Mouse (Mus musculus) skeletal muscle tissue, adult 2 months (tissue): ENCODE measurements around the gene Igfbp3.

Source experiments
- DNase-seq: peaks from one replicate; pipeline ENCODE4 v3.0.0-alpha.2; 2012; ENCODE audit warnings: low read depth, low spot score

Igfbp3 gene

GRCm38 (mm10) chr11:7211211-7211610 is 2.5 kb downstream of the Igfbp3 start:
- no peak for DNase-seq

GRCm38 (mm10) chr11:7210343-7210742 is 3.4 kb downstream of the Igfbp3 start:
- DNase-seq = peak; percentile 61

- no peak for DNase-seq
Observed at GRCm38 (mm10) chr11:7203846-7204245, 9.9 kb downstream of the Igfbp3 start.

- no peak for DNase-seq
Observed at GRCm38 (mm10) chr11:7202206-7202605, 11.5 kb downstream of the Igfbp3 start.

GRCm38 (mm10) chr11:7200393-7200783 is 13.3 kb downstream of the Igfbp3 start:
- no peak for DNase-seq

- peak; percentile 35 for DNase-seq
Observed at GRCm38 (mm10) chr11:7199736-7200392, 13.9 kb downstream of the Igfbp3 start.

GRCm38 (mm10) chr11:7198481-7199256 is 15.1 kb downstream of the Igfbp3 start:
- no peak for DNase-seq

- no peak for DNase-seq
Observed at GRCm38 (mm10) chr11:7198006-7198405, 15.7 kb downstream of the Igfbp3 start.

GRCm38 (mm10) chr11:7197491-7197941 is 16.2 kb downstream of the Igfbp3 start, which contains the start of gene Igfbp1:
Gene Igfbp1, plus strand, starts transcription at chr11:7197782.
- no peak for DNase-seq

GRCm38 (mm10) chr11:7195312-7195685 is 18.4 kb downstream of the Igfbp3 start:
- DNase-seq = no peak

- no peak for DNase-seq
Observed at GRCm38 (mm10) chr11:7194432-7195311, 19.1 kb downstream of the Igfbp3 start.

GRCm38 (mm10) chr11:7193134-7193533 is 20.6 kb downstream of the Igfbp3 start:
- no peak for DNase-seq

- no peak for DNase-seq
Observed at GRCm38 (mm10) chr11:7192710-7193109, 21.0 kb downstream of the Igfbp3 start.

- no peak for DNase-seq
Observed at GRCm38 (mm10) chr11:7188469-7188868, 25.3 kb downstream of the Igfbp3 start, which contains the start of gene Gm11985. Gene Gm11985, minus strand, starts transcription at chr11:7188569.

- no peak for DNase-seq
Observed at GRCm38 (mm10) chr11:7187472-7187871, 26.3 kb downstream of the Igfbp3 start.

GRCm38 (mm10) chr11:7184420-7184819 is 29.3 kb downstream of the Igfbp3 start:
- no peak for DNase-seq

- DNase-seq = no peak
Observed at GRCm38 (mm10) chr11:7182409-7183042, 31.2 kb downstream of the Igfbp3 start.

GRCm38 (mm10) chr11:7179276-7179675 is 34.4 kb downstream of the Igfbp3 start:
- no peak for DNase-seq

- DNase-seq = no peak
Observed at GRCm38 (mm10) chr11:7178724-7179123, 35.0 kb downstream of the Igfbp3 start.

GRCm38 (mm10) chr11:7173664-7174063 is 40.1 kb downstream of the Igfbp3 start:
- no peak for DNase-seq

- DNase-seq = no peak
Observed at GRCm38 (mm10) chr11:7169645-7170044, 44.1 kb downstream of the Igfbp3 start.
